Mouse (Mus musculus) lung, postnatal 0 days (tissue): ENCODE measurements at regions not wholly inside any gene's neighbourhood (a gene's known extent, or its start where the extent isn't known, plus 50 kb on each side); places are given as distances from the start of the nearest gene placed in this dataset.

Experiments used
- ATAC-seq: fragments of 200-750 bp; cut with Nextera tagmentation; 2 replicates; pipeline ENCODE4 v1.8.0; 2017; ENCODE audit warnings: moderate library complexity
- DNase-seq: peaks from one replicate; pipeline ENCODE4 v3.0.0-alpha.2; 2016; ENCODE audit warnings: low spot score
- H3K27ac ChIP-seq: fragments of 300-500 bp; sonication (generic); 2 replicates; pipeline ENCODE4 v1.5.1; 2014; ENCODE audit warnings: antibody characterized with exemption, mild to moderate bottlenecking, low read length, mixed read lengths
- H3K27me3 ChIP-seq: fragments of 300-500 bp; sonication (generic); replicated peaks from 2 replicates; pipeline ENCODE4 v1.6.1; 2014; ENCODE audit warnings: low read length, mixed read lengths; ENCODE audit not compliant: insufficient read depth
- H3K36me3 ChIP-seq: fragments of 300-500 bp; sonication (generic); 2 replicates; pipeline ENCODE4 v1.6.1; 2014; ENCODE audit warnings: low read length, mixed read lengths; ENCODE audit not compliant: insufficient read depth
- H3K4me1 ChIP-seq: fragments of 300-500 bp; sonication (generic); 2 replicates; pipeline ENCODE4 v1.6.1; 2014; ENCODE audit warnings: antibody characterized with exemption, low read depth, low read length, mixed read lengths; ENCODE audit not compliant: insufficient read depth
- H3K4me2 ChIP-seq: fragments of 300-500 bp; sonication (generic); replicated peaks from 2 replicates; pipeline ENCODE4 v1.6.1; 2014; ENCODE audit warnings: low read depth, mild to moderate bottlenecking, low read length, moderate library complexity, mixed read lengths
- H3K4me3 ChIP-seq: fragments of 300-500 bp; sonication (generic); 2 replicates; pipeline ENCODE4 v1.5.1; 2014; ENCODE audit warnings: low read depth, low read length
- H3K9ac ChIP-seq: fragments of 300-500 bp; sonication (generic); replicated peaks from 2 replicates; pipeline ENCODE4 v1.6.1; 2014; ENCODE audit warnings: low read depth, mild to moderate bottlenecking
- H3K9me3 ChIP-seq: fragments of 300-500 bp; sonication (generic); 2 replicates; pipeline ENCODE4 v1.6.1; 2016; ENCODE audit warnings: low read length, mixed read lengths
- CTCF ChIP-seq: IDR thresholded peaks from 2 replicates; pipeline ENCODE4 v1.5.1; 2016; ENCODE audit warnings: antibody characterized with exemption, mild to moderate bottlenecking
- EP300 ChIP-seq: IDR thresholded peaks from 2 replicates; pipeline ENCODE4 v1.6.1; 2016; ENCODE audit warnings: antibody characterized with exemption, mild to moderate bottlenecking, control low read depth
- WGBS: fragments of 180-500 bp; shearing (Covaris S2); extraction: QIAGEN DNeasy Blood & Tissue Kit; methylation state at CpG from one replicate; pipeline ENCODE4 v1.1.7; 2014; 5-methylcytosine and 5-hydroxymethylcytosine counted together

DNA sequence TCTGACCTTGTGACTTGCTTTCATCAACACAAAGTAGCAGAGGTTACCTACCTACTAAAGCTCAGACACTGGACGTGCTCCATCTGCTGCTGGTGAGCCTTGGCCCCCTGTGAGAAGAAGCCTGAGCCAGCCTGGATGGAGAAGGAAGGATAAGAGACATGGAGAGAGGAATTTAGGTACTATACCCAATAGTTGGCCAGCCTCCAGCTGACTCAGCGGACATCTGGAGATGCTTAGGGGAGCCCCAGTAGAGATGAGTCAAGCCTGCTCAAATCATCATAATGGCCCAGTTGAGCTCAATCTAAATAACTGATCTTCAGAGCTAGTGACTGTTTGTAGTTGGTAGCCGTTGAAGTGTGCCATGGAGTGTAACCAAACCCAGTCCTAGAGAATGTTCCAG is 53.7 kb upstream of the Ripply2 start:
- DNase-seq (no peak), ATAC-seq (no peak)
- Histone ChIP-seq H3K4me3 (no peak overlapping the region), H3K9ac (no peak overlapping the region), H3K27me3 (no peaks in the 10 kb centered on the region), H3K9me3 (no peaks in the 10 kb centered on the region), H3K4me1 (no peaks in the 10 kb centered on the region), H3K27ac (no peak overlapping the region), H3K4me2 (no peak overlapping the region), H3K36me3 (no peaks in the 10 kb centered on the region)
- 54% methylated on average over 3 of the region's 3 CpGs for WGBS
- TF ChIP-seq CTCF = no peak
- no peak for TF ChIP-seq EP300

DNA sequence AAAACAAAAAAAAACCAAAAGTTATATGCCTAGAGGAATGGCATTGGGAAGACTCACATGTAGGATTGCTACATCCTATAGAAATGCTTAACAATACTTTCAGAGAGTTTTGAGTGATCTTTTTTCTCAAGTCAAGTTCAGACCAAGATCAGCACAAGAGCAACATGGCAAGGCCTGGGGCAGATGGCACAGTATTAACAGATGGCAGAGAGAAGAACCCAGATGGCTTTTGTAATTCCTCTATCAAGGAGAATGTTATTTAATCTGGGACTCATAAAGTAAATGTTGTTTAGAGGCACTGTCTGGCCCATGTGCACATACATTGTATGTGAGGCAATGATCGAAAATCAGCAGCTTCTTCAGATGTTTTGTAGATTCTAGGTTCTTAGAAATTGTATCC is 58.3 kb upstream of the Ripply2 start:
- Histone ChIP-seq H3K4me1 (no peaks in the 10 kb centered on the region), H3K9ac (no peak overlapping the region), H3K36me3 (no peaks in the 10 kb centered on the region), H3K27ac (no peak overlapping the region), H3K27me3 (no peaks in the 10 kb centered on the region), H3K4me3 (no peak overlapping the region), H3K9me3 (no peaks in the 10 kb centered on the region), H3K4me2 (no peak overlapping the region)
- no peak for ATAC-seq
- TF ChIP-seq EP300 = no peak
- WGBS = 77% methylated on average over 1 of the region's 1 CpGs
- no peak for DNase-seq

DNA sequence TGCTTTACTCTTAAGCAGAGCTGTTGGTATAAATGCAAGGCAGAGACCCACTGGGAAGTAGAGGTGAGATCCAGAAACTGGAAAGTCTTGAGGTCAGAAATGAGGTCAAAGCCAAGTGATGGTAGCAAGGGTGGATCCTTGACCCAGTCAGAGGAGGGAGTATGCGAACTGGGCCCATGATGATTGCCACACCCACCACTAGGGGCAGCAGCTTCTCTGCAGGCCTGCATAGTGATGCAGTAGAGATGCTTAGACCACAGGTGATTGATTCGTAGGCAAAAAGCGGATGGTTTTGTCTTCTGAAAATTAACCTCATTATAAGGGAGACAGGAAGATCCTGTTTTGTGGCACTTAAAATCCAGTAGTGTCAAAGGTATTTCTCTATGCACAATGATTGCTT is 59.6 kb upstream of the Ripply2 start:
- Histone ChIP-seq H3K4me1 (no peaks in the 10 kb centered on the region), H3K9ac (no peak overlapping the region)

DNA sequence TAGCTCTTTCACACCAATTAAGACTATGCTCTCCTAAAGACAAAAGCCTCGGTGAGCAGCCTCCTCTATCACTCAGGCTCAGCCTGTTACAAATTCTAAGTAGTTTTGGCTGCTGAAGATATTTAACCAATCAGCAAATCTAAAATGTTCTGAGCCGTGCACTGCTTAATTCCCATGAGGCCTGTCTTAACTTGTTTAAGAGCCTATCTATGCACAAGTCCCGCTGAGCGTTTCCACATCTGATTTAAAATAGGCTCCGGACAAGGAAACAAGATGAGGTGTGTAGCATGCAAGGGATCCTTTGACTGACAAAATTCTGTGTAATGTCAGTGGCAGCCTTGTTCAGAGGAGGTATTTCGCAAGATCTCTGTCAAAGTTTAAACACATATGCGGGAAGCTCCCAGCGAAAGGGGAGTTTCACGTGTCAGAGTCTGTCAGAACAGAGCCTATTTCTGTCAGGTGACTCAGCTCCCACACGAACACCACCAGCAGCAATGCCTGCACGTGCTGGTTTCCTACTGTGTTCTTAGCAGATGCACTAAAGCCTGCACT is 63.3 kb upstream of the Ripply2 start:
- ATAC-seq = peak; percentile 57
- Histone ChIP-seq H3K36me3 (no peaks in the 10 kb centered on the region), H3K9ac (no peak overlapping the region), H3K4me2 (no peak overlapping the region), H3K27me3 (no peaks in the 10 kb centered on the region), H3K27ac (no peak overlapping the region), H3K4me1 (no peaks in the 10 kb centered on the region), H3K4me3 (no peak overlapping the region), H3K9me3 (no peaks in the 10 kb centered on the region)
- no peak for TF ChIP-seq EP300
- TF ChIP-seq CTCF = no peak
- WGBS = 29% methylated on average over 11 of the region's 11 CpGs
- peak; percentile 54 for DNase-seq

More for the DNA sequence above, 59.6 kb upstream of the Ripply2 start:
- TF ChIP-seq EP300 (no peak), CTCF (peak; percentile 49)
- WGBS = 74% methylated on average over 3 of the region's 3 CpGs
- no peak overlapping the region for H3K27ac ChIP-seq
- no peaks in the 10 kb centered on the region for H3K36me3 ChIP-seq
- no peaks in the 10 kb centered on the region for H3K9me3 ChIP-seq
- DNase-seq (no peak), ATAC-seq (no peak)
- no peak overlapping the region for H3K4me3 ChIP-seq
- no peak overlapping the region for H3K4me2 ChIP-seq
- no peaks in the 10 kb centered on the region for H3K27me3 ChIP-seq

DNA sequence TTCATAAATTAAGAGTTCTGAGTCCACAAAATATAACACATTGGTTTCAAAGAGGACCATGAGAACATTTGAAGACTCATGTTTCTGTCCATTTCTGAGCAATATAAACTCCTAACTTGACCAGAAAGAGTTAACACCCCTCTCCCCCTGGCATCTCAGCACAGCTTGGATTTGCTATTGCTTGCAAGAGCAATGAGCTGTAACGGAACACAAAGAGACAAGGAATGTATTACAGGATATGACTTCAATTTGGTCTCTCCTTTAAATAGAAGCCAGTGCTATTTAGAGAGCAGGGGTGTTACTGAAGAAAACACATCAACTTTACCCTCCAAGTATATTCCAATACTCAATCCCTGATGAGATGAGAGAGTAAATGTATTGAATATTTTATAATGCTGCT is 65.5 kb upstream of the Ripply2 start:
- no peak overlapping the region for H3K27ac ChIP-seq
- DNase-seq = peak; percentile 23

DNA sequence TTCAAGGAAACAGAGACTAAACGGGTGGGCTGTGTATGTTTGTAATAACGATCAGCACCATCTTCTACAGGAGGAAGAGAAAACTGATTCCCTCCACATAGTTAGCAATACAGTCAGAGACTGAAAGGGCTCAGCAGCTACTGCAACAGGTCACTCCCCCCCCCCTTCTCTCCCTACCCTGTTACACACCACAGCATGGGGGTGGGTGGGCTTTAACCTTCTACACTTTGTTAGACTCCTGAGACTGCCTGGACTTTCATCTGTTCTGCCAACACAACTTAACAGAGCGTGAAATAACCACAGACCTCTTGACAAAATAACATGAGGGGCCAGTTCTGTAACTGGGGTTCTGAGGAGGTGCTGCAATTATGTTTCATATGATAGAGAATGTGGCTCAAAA is 50.7 kb upstream of the Snap91 start:
- no peaks in the 10 kb centered on the region for H3K36me3 ChIP-seq
- no peaks in the 10 kb centered on the region for H3K4me1 ChIP-seq
- H3K27ac ChIP-seq = no peak overlapping the region
- DNase-seq (no peak), ATAC-seq (no peak)
- no peak for TF ChIP-seq CTCF
- no peak for TF ChIP-seq EP300
- 66% methylated on average over 3 of the region's 3 CpGs for WGBS
- no peaks in the 10 kb centered on the region for H3K27me3 ChIP-seq
- H3K9me3 ChIP-seq = no peaks in the 10 kb centered on the region
- H3K9ac ChIP-seq = no peak overlapping the region
- no peak overlapping the region for H3K4me2 ChIP-seq
- H3K4me3 ChIP-seq = no peak overlapping the region

More for the DNA sequence above, 65.5 kb upstream of the Ripply2 start:
- no peak for ATAC-seq
- no peak overlapping the region for H3K4me2 ChIP-seq
- no peaks in the 10 kb centered on the region for H3K4me1 ChIP-seq
- TF ChIP-seq CTCF (no peak), EP300 (no peak)
- 16% methylated on average over 1 of the region's 1 CpGs for WGBS
- H3K36me3 ChIP-seq = no peaks in the 10 kb centered on the region
- H3K9me3 ChIP-seq = no peaks in the 10 kb centered on the region
- no peaks in the 10 kb centered on the region for H3K27me3 ChIP-seq
- no peak overlapping the region for H3K9ac ChIP-seq
- no peak overlapping the region for H3K4me3 ChIP-seq
